Comparison of ENCODE assay signal across 19 mouse cellular contexts in genomic region chr5:87982468-87983214, GRCm38 (mm10). TPM values are rescaled to one million over a fixed set of nuclear protein-coding genes. Genes with fewer than 3 reads are reported as not detected.
A peak's percentile ranks its signal among the peaks of the same experiment; 100 is the strongest.
DNase-seq lines count a peak whose midpoint lies in the region; ATAC-seq and TF ChIP-seq lines count a peak whose summit lies in the region.
"Had no signal": no experiment of that assay in that cellular context is flagged by ENCODE, and none has a peak within 500 bp of the region (broad histone marks: within the 10 kb centered on the region; RNA-seq: fewer than 3 reads in every experiment).

No protein-coding gene starts in this region.

- H3K4me2 ChIP-seq in forebrain, embryonic 11.5 days (ENCODE audit: low read depth, low read length, severe bottlenecking): no peak overlapping the region
- H3K4me2 ChIP-seq in hindbrain, embryonic 15.5 days: no peak overlapping the region
- H3K4me2 ChIP-seq in hindbrain, postnatal 0 days (ENCODE audit: low read depth, low read length): no peak overlapping the region
- H3K4me2 ChIP-seq in stomach, embryonic 14.5 days (replicated peaks; ENCODE audit: low read depth, low read length): no peak overlapping the region
- H3K4me2 ChIP-seq in stomach, postnatal 0 days (replicated peaks; ENCODE audit: low read depth): no peak overlapping the region
- H3K4me2 ChIP-seq: intestine, embryonic 15.5 days had no signal

- no peak overlapping the region for H3K27ac ChIP-seq in forebrain, embryonic 11.5 days (ENCODE audit: low read depth, low read length)
- no peak overlapping the region for H3K27ac ChIP-seq in forebrain, embryonic 10.5 days
- no peak overlapping the region for H3K27ac ChIP-seq in hindbrain, embryonic 15.5 days (replicated peaks)
- no peak overlapping the region for H3K27ac ChIP-seq in hindbrain, postnatal 0 days
- no peak overlapping the region for H3K27ac ChIP-seq in stomach, embryonic 14.5 days (ENCODE audit: low read length)
- no peak overlapping the region for H3K27ac ChIP-seq in stomach, postnatal 0 days (replicated peaks)
- H3K27ac ChIP-seq: intestine, embryonic 15.5 days had no signal

- TF ChIP-seq EP300 in stomach, postnatal 0 days (optimal IDR thresholded peaks at IDR 0.05): no peak

- H3K27me3 ChIP-seq in forebrain, embryonic 11.5 days (ENCODE audit: control insufficient read depth, insufficient read depth, low read length): no peaks in the 10 kb centered on the region
- H3K27me3 ChIP-seq in forebrain, embryonic 10.5 days (ENCODE audit: poor library complexity, severe bottlenecking): no peaks in the 10 kb centered on the region
- H3K27me3 ChIP-seq in hindbrain, embryonic 15.5 days: no peaks in the 10 kb centered on the region
- H3K27me3 ChIP-seq in hindbrain, postnatal 0 days (ENCODE audit: insufficient read depth, low read length): no peaks in the 10 kb centered on the region
- no peaks in the 10 kb centered on the region for H3K27me3 ChIP-seq in stomach, embryonic 14.5 days (ENCODE audit: control insufficient read depth, insufficient read depth, low read length)
- no peaks in the 10 kb centered on the region for H3K27me3 ChIP-seq in stomach, postnatal 0 days (ENCODE audit: control insufficient read depth, insufficient read depth, low read length)
- H3K27me3 ChIP-seq: intestine, embryonic 15.5 days; Patski had no signal

- H3K4me1 ChIP-seq in forebrain, embryonic 11.5 days (replicated peaks; ENCODE audit: control insufficient read depth, insufficient read depth, low read length): no peaks in the 10 kb centered on the region
- H3K4me1 ChIP-seq in forebrain, embryonic 10.5 days: no peaks in the 10 kb centered on the region
- H3K4me1 ChIP-seq in hindbrain, embryonic 15.5 days (replicated peaks): no peaks in the 10 kb centered on the region
- no peaks in the 10 kb centered on the region for H3K4me1 ChIP-seq in hindbrain, postnatal 0 days (ENCODE audit: insufficient read depth, low read length)
- no peaks in the 10 kb centered on the region for H3K4me1 ChIP-seq in stomach, embryonic 14.5 days (ENCODE audit: control insufficient read depth, insufficient read depth, low read length)
- no peaks in the 10 kb centered on the region for H3K4me1 ChIP-seq in stomach, postnatal 0 days (replicated peaks; ENCODE audit: control insufficient read depth, insufficient read depth)
- H3K4me1 ChIP-seq: intestine, embryonic 15.5 days had no signal

- no peaks in the 10 kb centered on the region for H3K36me3 ChIP-seq in forebrain, embryonic 11.5 days (ENCODE audit: control insufficient read depth, insufficient read depth, low read length)
- no peaks in the 10 kb centered on the region for H3K36me3 ChIP-seq in forebrain, embryonic 10.5 days (replicated peaks)
- no peaks in the 10 kb centered on the region for H3K36me3 ChIP-seq in hindbrain, embryonic 15.5 days
- H3K36me3 ChIP-seq in hindbrain, postnatal 0 days (ENCODE audit: insufficient read depth, low read length): no peaks in the 10 kb centered on the region
- no peaks in the 10 kb centered on the region for H3K36me3 ChIP-seq in stomach, embryonic 14.5 days (ENCODE audit: control insufficient read depth, insufficient read depth, low read length)
- no peaks in the 10 kb centered on the region for H3K36me3 ChIP-seq in stomach, postnatal 0 days (ENCODE audit: control insufficient read depth, insufficient read depth, low read length)
- H3K36me3 ChIP-seq: intestine, embryonic 15.5 days had no signal

- 53% methylated on average over 3 of the region's 3 CpGs for WGBS in forebrain, embryonic 11.5 days
- WGBS in forebrain, embryonic 10.5 days: 70% methylated on average over 3 of the region's 3 CpGs
- 66% methylated on average over 3 of the region's 3 CpGs for WGBS in hindbrain, embryonic 15.5 days
- WGBS in hindbrain, postnatal 0 days: 44% methylated on average over 3 of the region's 3 CpGs
- 62% methylated on average over 3 of the region's 3 CpGs for WGBS in stomach, embryonic 14.5 days
- 52% methylated on average over 3 of the region's 3 CpGs for WGBS in stomach, postnatal 0 days

- no peak for DNase-seq in forebrain, embryonic 11.5 days (ENCODE audit: low spot score)
- DNase-seq in forebrain, embryonic 10.5 days (ENCODE audit: extremely low spot score, low spot score): no peak
- DNase-seq in hindbrain, postnatal 0 days (ENCODE audit: low spot score): no peak
- no peak for DNase-seq in stomach, postnatal 0 days (ENCODE audit: low spot score)
- DNase-seq in urinary bladder, adult 2 months (ENCODE audit: low spot score): no peak
- DNase-seq in thymus, postnatal 10 days (ENCODE audit: low spot score in 2 of 2): no peak
- DNase-seq: left cerebral cortex, postnatal 4 days; lung, adult 18-20 months; lung, postnatal 4 days; thymus, postnatal 14 days had no signal

- peak; percentile 54; the same call in 1 of the 2 replicates for ATAC-seq in forebrain, embryonic 11.5 days (replicated peaks; ENCODE audit: low FRiP score)
- peak; percentile 48; the same call in 1 of the 2 replicates for ATAC-seq in hindbrain, embryonic 15.5 days (ENCODE audit: low FRiP score, low read depth)
- ATAC-seq in hindbrain, postnatal 0 days: no peak
- peak; percentile 46; the same call in 1 of the 2 replicates for ATAC-seq in stomach, embryonic 14.5 days (ENCODE audit: insufficient number of reproducible peaks, insufficient read depth, low FRiP score, low read depth)
- ATAC-seq in stomach, postnatal 0 days (ENCODE audit: low FRiP score, low TSS enrichment): no peak
- ATAC-seq: intestine, embryonic 15.5 days; Patski had no signal

- H3K9ac ChIP-seq in forebrain, embryonic 11.5 days (ENCODE audit: low read length): no peak overlapping the region
- no peak overlapping the region for H3K9ac ChIP-seq in hindbrain, embryonic 15.5 days
- no peak overlapping the region for H3K9ac ChIP-seq in hindbrain, postnatal 0 days (replicated peaks; ENCODE audit: low read length)
- no peak overlapping the region for H3K9ac ChIP-seq in stomach, embryonic 14.5 days (replicated peaks; ENCODE audit: low read depth, low read length)
- no peak overlapping the region for H3K9ac ChIP-seq in stomach, postnatal 0 days (ENCODE audit: low read length)
- H3K9ac ChIP-seq: intestine, embryonic 15.5 days had no signal

- TF ChIP-seq CTCF in hindbrain, postnatal 0 days (IDR thresholded peaks at IDR 0.05; ENCODE audit: low read depth): no peak
- no peak for TF ChIP-seq CTCF in stomach, postnatal 0 days (IDR thresholded peaks at IDR 0.05; ENCODE audit: low read depth)

- no peak overlapping the region for H3K4me3 ChIP-seq in forebrain, embryonic 11.5 days (ENCODE audit: low read depth, low read length)
- no peak overlapping the region for H3K4me3 ChIP-seq in forebrain, embryonic 10.5 days
- H3K4me3 ChIP-seq in hindbrain, embryonic 15.5 days: no peak overlapping the region
- H3K4me3 ChIP-seq in hindbrain, postnatal 0 days (ENCODE audit: low read length): no peak overlapping the region
- no peak overlapping the region for H3K4me3 ChIP-seq in stomach, embryonic 14.5 days (ENCODE audit: low read depth, low read length)
- H3K4me3 ChIP-seq in stomach, postnatal 0 days (ENCODE audit: low read depth, low read length): no peak overlapping the region
- H3K4me3 ChIP-seq: intestine, embryonic 15.5 days had no signal

- H3K9me3 ChIP-seq in forebrain, embryonic 11.5 days (ENCODE audit: control insufficient read depth, low read length): no peaks in the 10 kb centered on the region
- no peaks in the 10 kb centered on the region for H3K9me3 ChIP-seq in forebrain, embryonic 10.5 days
- H3K9me3 ChIP-seq in hindbrain, embryonic 15.5 days: no peaks in the 10 kb centered on the region
- H3K9me3 ChIP-seq in hindbrain, postnatal 0 days (ENCODE audit: low read length): no peaks in the 10 kb centered on the region
- no peaks in the 10 kb centered on the region for H3K9me3 ChIP-seq in stomach, embryonic 14.5 days (ENCODE audit: control insufficient read depth, low read depth, low read length)
- H3K9me3 ChIP-seq in stomach, postnatal 0 days (ENCODE audit: control insufficient read depth, low read length): no peaks in the 10 kb centered on the region
- H3K9me3 ChIP-seq: intestine, embryonic 15.5 days had no signal

RNA-seq across cellular contexts. Expression of gene Cabs1, which starts 3.4 kb away (rescaled TPM):
- polyA plus RNA-seq in forebrain, embryonic 11.5 days (2014; fragmentation: Nextera tagmentation; extraction: Ambion mirVana): not detected in 2 replicates
- not detected in 2 replicates for polyA plus RNA-seq in forebrain, embryonic 10.5 days (2016; fragmentation: Nextera tagmentation; extraction: Ambion mirVana)
- not detected in 2 replicates for polyA plus RNA-seq in hindbrain, embryonic 15.5 days (2015; fragmentation: Nextera tagmentation; extraction: Ambion mirVana)
- total RNA-seq in hindbrain, postnatal 0 days (2014; rRNA removed): not detected in 2 replicates
- polyA plus RNA-seq in hindbrain, postnatal 0 days (2015; fragmentation: Nextera tagmentation; extraction: Ambion mirVana): not detected in 2 replicates
- polyA plus RNA-seq in stomach, embryonic 14.5 days (2014; fragmentation: Nextera tagmentation; extraction: Ambion mirVana): not detected in 2 replicates
- not detected in 2 replicates for polyA plus RNA-seq in stomach, postnatal 0 days (2015; fragmentation: Nextera tagmentation; extraction: Ambion mirVana)
- polyA plus RNA-seq in urinary bladder, adult 2 months (2012; rRNA removed): not detected in 2 replicates
- total RNA-seq: adrenal gland, postnatal 4 days; left cerebral cortex, postnatal 4 days had no signal
- polyA plus RNA-seq: heart, postnatal 0 days; intestine, embryonic 15.5 days; large intestine, adult 2 months; neural tube, embryonic 14.5 days; Patski had no signal

RNA-seq across cellular contexts. Expression of gene Gm28434, which starts 13.3 kb away (rescaled TPM):
- polyA plus RNA-seq in forebrain, embryonic 11.5 days (2014; fragmentation: Nextera tagmentation; extraction: Ambion mirVana): not detected in 2 replicates
- polyA plus RNA-seq in forebrain, embryonic 10.5 days (2016; fragmentation: Nextera tagmentation; extraction: Ambion mirVana): not detected in 2 replicates
- polyA plus RNA-seq in hindbrain, embryonic 15.5 days (2015; fragmentation: Nextera tagmentation; extraction: Ambion mirVana): not detected in 2 replicates
- total RNA-seq in hindbrain, postnatal 0 days (2014; rRNA removed): not detected in 2 replicates
- 0.33 TPM in 1 of 2 replicates, not detected in the other for polyA plus RNA-seq in hindbrain, postnatal 0 days (2015; fragmentation: Nextera tagmentation; extraction: Ambion mirVana)
- not detected in 2 replicates for polyA plus RNA-seq in stomach, embryonic 14.5 days (2014; fragmentation: Nextera tagmentation; extraction: Ambion mirVana)
- not detected in 2 replicates for polyA plus RNA-seq in stomach, postnatal 0 days (2015; fragmentation: Nextera tagmentation; extraction: Ambion mirVana)
- polyA plus RNA-seq in urinary bladder, adult 2 months (2012; rRNA removed): not detected in 2 replicates
- total RNA-seq: adrenal gland, postnatal 4 days; left cerebral cortex, postnatal 4 days had no signal
- polyA plus RNA-seq: gonadal fat pad, adult 2 months; heart, postnatal 0 days; intestine, embryonic 15.5 days; large intestine, adult 2 months; neural tube, embryonic 14.5 days; Patski had no signal

RNA-seq across cellular contexts. Expression of gene 2310003L06Rik, which starts 13.4 kb away (rescaled TPM):
- polyA plus RNA-seq in forebrain, embryonic 11.5 days (2014; fragmentation: Nextera tagmentation; extraction: Ambion mirVana): not detected in 2 replicates
- polyA plus RNA-seq in forebrain, embryonic 10.5 days (2016; fragmentation: Nextera tagmentation; extraction: Ambion mirVana): not detected in 2 replicates
- not detected in 2 replicates for polyA plus RNA-seq in hindbrain, embryonic 15.5 days (2015; fragmentation: Nextera tagmentation; extraction: Ambion mirVana)
- total RNA-seq in hindbrain, postnatal 0 days (2014; rRNA removed): not detected in 2 replicates
- polyA plus RNA-seq in hindbrain, postnatal 0 days (2015; fragmentation: Nextera tagmentation; extraction: Ambion mirVana): not detected in 2 replicates
- not detected in 2 replicates for polyA plus RNA-seq in stomach, embryonic 14.5 days (2014; fragmentation: Nextera tagmentation; extraction: Ambion mirVana)
- not detected in 2 replicates for polyA plus RNA-seq in stomach, postnatal 0 days (2015; fragmentation: Nextera tagmentation; extraction: Ambion mirVana)
- not detected in 2 replicates for polyA plus RNA-seq in urinary bladder, adult 2 months (2012; rRNA removed)
- total RNA-seq: adrenal gland, postnatal 4 days had no signal
- polyA plus RNA-seq: gonadal fat pad, adult 2 months; heart, postnatal 0 days; intestine, embryonic 15.5 days; large intestine, adult 2 months; neural tube, embryonic 14.5 days; Patski had no signal

RNA-seq across cellular contexts. Expression of gene Smr3a, which starts 19.7 kb away (rescaled TPM):
- polyA plus RNA-seq in forebrain, embryonic 11.5 days (2014; fragmentation: Nextera tagmentation; extraction: Ambion mirVana): not detected in 2 replicates
- not detected in 2 replicates for polyA plus RNA-seq in forebrain, embryonic 10.5 days (2016; fragmentation: Nextera tagmentation; extraction: Ambion mirVana)
- not detected in 2 replicates for polyA plus RNA-seq in hindbrain, embryonic 15.5 days (2015; fragmentation: Nextera tagmentation; extraction: Ambion mirVana)
- total RNA-seq in hindbrain, postnatal 0 days (2014; rRNA removed): not detected in 2 replicates
- 0.50 TPM in 1 of 2 replicates, not detected in the other for polyA plus RNA-seq in hindbrain, postnatal 0 days (2015; fragmentation: Nextera tagmentation; extraction: Ambion mirVana)
- polyA plus RNA-seq in stomach, embryonic 14.5 days (2014; fragmentation: Nextera tagmentation; extraction: Ambion mirVana): not detected in 2 replicates
- polyA plus RNA-seq in stomach, postnatal 0 days (2015; fragmentation: Nextera tagmentation; extraction: Ambion mirVana): not detected in 2 replicates
- not detected in 2 replicates for polyA plus RNA-seq in urinary bladder, adult 2 months (2012; rRNA removed)
- total RNA-seq: adrenal gland, postnatal 4 days; left cerebral cortex, postnatal 4 days had no signal
- polyA plus RNA-seq: gonadal fat pad, adult 2 months; heart, postnatal 0 days; intestine, embryonic 15.5 days; large intestine, adult 2 months; neural tube, embryonic 14.5 days; Patski had no signal

RNA-seq across cellular contexts. Expression of gene Csn3, which starts 57.3 kb away (rescaled TPM):
- polyA plus RNA-seq in forebrain, embryonic 11.5 days (2014; fragmentation: Nextera tagmentation; extraction: Ambion mirVana): not detected in 2 replicates
- polyA plus RNA-seq in forebrain, embryonic 10.5 days (2016; fragmentation: Nextera tagmentation; extraction: Ambion mirVana): 0.37 and 0.52 TPM in 2 replicates
- polyA plus RNA-seq in hindbrain, embryonic 15.5 days (2015; fragmentation: Nextera tagmentation; extraction: Ambion mirVana): not detected in 2 replicates
- total RNA-seq in hindbrain, postnatal 0 days (2014; rRNA removed): not detected in 2 replicates
- polyA plus RNA-seq in hindbrain, postnatal 0 days (2015; fragmentation: Nextera tagmentation; extraction: Ambion mirVana): 0.20 TPM in 1 of 2 replicates, not detected in the other
- not detected in 2 replicates for polyA plus RNA-seq in stomach, embryonic 14.5 days (2014; fragmentation: Nextera tagmentation; extraction: Ambion mirVana)
- 1.1 and 2.4 TPM in 2 replicates for polyA plus RNA-seq in stomach, postnatal 0 days (2015; fragmentation: Nextera tagmentation; extraction: Ambion mirVana)
- not detected in 2 replicates for polyA plus RNA-seq in urinary bladder, adult 2 months (2012; rRNA removed)
- total RNA-seq: adrenal gland, postnatal 4 days; left cerebral cortex, postnatal 4 days had no signal
- polyA plus RNA-seq: gonadal fat pad, adult 2 months; heart, postnatal 0 days; large intestine, adult 2 months; neural tube, embryonic 14.5 days; Patski had no signal

Comparison
In these comparisons a context has a peak if more than half of its experiments do, and no peak if none do; other contexts are left out.
1. ATAC-seq: peak in forebrain, embryonic 11.5 days (single experiment), hindbrain, embryonic 15.5 days (single experiment) and stomach, embryonic 14.5 days (single experiment); none in hindbrain, postnatal 0 days (single experiment) and stomach, postnatal 0 days (single experiment).